Mouse (Mus musculus) heart, postnatal 0 days (tissue): ENCODE results near the gene Akap6.

Experiments
- CTCF ChIP-seq: IDR thresholded peaks from 2 replicates; pipeline ENCODE4 v1.5.1; 2016; ENCODE audit warnings: antibody characterized with exemption, control low read depth, low read depth
- EP300 ChIP-seq: IDR thresholded peaks from 2 replicates; pipeline ENCODE4 v1.6.1; 2016; ENCODE audit warnings: antibody characterized with exemption, low read depth

- TF ChIP-seq CTCF, result no peak
- TF ChIP-seq EP300, result no peak
These were observed 292.6 kb downstream of the Akap6 start for GRCm38 (mm10) chr12:52991745-52992144.
